In genomic region chr6:21864179-21864578, GRCm38 (mm10) we compare ENCODE assay signal across 25 mouse cellular contexts.
"Had no signal": no experiment of that assay in that cellular context is flagged by ENCODE, and none has a peak within 500 bp of the region (broad histone marks: within the 10 kb centered on the region; RNA-seq: fewer than 3 reads in every experiment).

No protein-coding gene starts in this region.

- H3K27me3 ChIP-seq: heart, embryonic 13.5 days; heart, embryonic 15.5 days; hindbrain, embryonic 13.5 days; hindbrain, embryonic 15.5 days; kidney, embryonic 15.5 days; limb, embryonic 13.5 days; liver, embryonic 13.5 days had no signal

- H3K4me1 ChIP-seq: hindbrain, embryonic 13.5 days; hindbrain, embryonic 15.5 days; limb, embryonic 13.5 days; liver, embryonic 13.5 days had no signal

- DNase-seq: gastrocnemius, postnatal 14 days; gastrocnemius, postnatal 36 days; heart, adult 11 months; heart, adult 2 months; heart, postnatal 14 days; heart, postnatal 36 days; kidney, adult 11 months; kidney, adult 2 months; kidney, adult 9 months; kidney, postnatal 14 days; kidney, postnatal 36 days; layer of hippocampus, adult 9-11 months; layer of hippocampus, postnatal 36 days; liver; liver, embryonic 13.5 days had no signal

- H3K36me3 ChIP-seq: heart, embryonic 13.5 days; heart, embryonic 15.5 days; hindbrain, embryonic 13.5 days; hindbrain, embryonic 15.5 days; kidney, embryonic 15.5 days; limb, embryonic 13.5 days; liver, embryonic 13.5 days had no signal

- ATAC-seq: hindbrain, postnatal 0 days had no signal

- H3K9me3 ChIP-seq: heart, embryonic 13.5 days; heart, embryonic 15.5 days; hindbrain, embryonic 13.5 days; hindbrain, embryonic 15.5 days; kidney, embryonic 15.5 days; limb, embryonic 13.5 days; liver, embryonic 13.5 days had no signal

- H3K27ac ChIP-seq: heart, adult 2 months; heart, embryonic 13.5 days; heart, embryonic 15.5 days; hindbrain, embryonic 13.5 days; hindbrain, embryonic 15.5 days; hindbrain, postnatal 0 days; kidney, embryonic 15.5 days; kidney, postnatal 0 days; limb, embryonic 13.5 days; liver, embryonic 13.5 days had no signal

- H3K9ac ChIP-seq: heart, embryonic 13.5 days; heart, embryonic 15.5 days; hindbrain, embryonic 13.5 days; hindbrain, embryonic 15.5 days; kidney, embryonic 15.5 days; limb, embryonic 13.5 days; liver, embryonic 13.5 days had no signal

- H3K4me2 ChIP-seq: heart, embryonic 11.5 days; heart, embryonic 13.5 days; heart, embryonic 15.5 days; hindbrain, embryonic 13.5 days; hindbrain, embryonic 15.5 days; kidney, embryonic 15.5 days; limb, embryonic 13.5 days; liver, embryonic 11.5 days; liver, embryonic 13.5 days had no signal

- H3K4me3 ChIP-seq: heart, adult 2 months; heart, embryonic 13.5 days; heart, embryonic 15.5 days; hindbrain, embryonic 13.5 days; hindbrain, embryonic 15.5 days; kidney, embryonic 15.5 days; limb, embryonic 13.5 days; liver, embryonic 13.5 days had no signal
